Mouse (Mus musculus) midbrain, postnatal 0 days (tissue): ENCODE data around the gene Copz1. TPM values are rescaled to one million over a fixed set of nuclear protein-coding genes. Genes with fewer than 3 reads are reported as not detected.

Source experiments
- ATAC-seq: fragments of 200-750 bp; cut with Nextera tagmentation; 2 replicates; pipeline ENCODE4 v1.8.0; 2017; ENCODE audit warnings: moderate number of reproducible peaks, mild to moderate bottlenecking, moderate TSS enrichment, moderate library complexity; ENCODE audit not compliant: low FRiP score
- DNase-seq: peaks from one replicate; pipeline ENCODE4 v3.0.0-alpha.2; 2015; ENCODE audit warnings: low spot score
- H3K27ac ChIP-seq: fragments of 300-500 bp; sonication (generic); 2 replicates; pipeline ENCODE4 v1.5.1; 2014; ENCODE audit warnings: low read depth, mild to moderate bottlenecking, low read length, mixed read lengths
- H3K27me3 ChIP-seq: fragments of 300-500 bp; sonication (generic); 2 replicates; pipeline ENCODE4 v1.6.1; 2014; ENCODE audit warnings: low read length, control low read depth, mixed read lengths; ENCODE audit not compliant: insufficient read depth
- H3K36me3 ChIP-seq: fragments of 300-500 bp; sonication (generic); 2 replicates; pipeline ENCODE4 v1.6.1; 2014; ENCODE audit warnings: low read length, control low read depth, mixed read lengths; ENCODE audit not compliant: insufficient read depth
- H3K4me1 ChIP-seq: fragments of 300-500 bp; sonication (generic); 2 replicates; pipeline ENCODE4 v1.6.1; 2014; ENCODE audit warnings: mild to moderate bottlenecking, control low read depth, antibody characterized with exemption, low read length, mixed read lengths; ENCODE audit not compliant: insufficient read depth
- H3K4me2 ChIP-seq: fragments of 300-500 bp; sonication (generic); 2 replicates; pipeline ENCODE4 v1.6.1; 2014; ENCODE audit warnings: low read depth, mild to moderate bottlenecking, low read length, mixed read lengths; ENCODE audit not compliant: poor library complexity, severe bottlenecking
- H3K4me3 ChIP-seq: fragments of 300-500 bp; sonication (generic); 2 replicates; pipeline ENCODE4 v1.5.1; 2014; ENCODE audit warnings: low read depth, mild to moderate bottlenecking, low read length, moderate library complexity
- H3K9ac ChIP-seq: fragments of 300-500 bp; sonication (generic); replicated peaks from 2 replicates; pipeline ENCODE4 v1.6.1; 2014; ENCODE audit warnings: mild to moderate bottlenecking, low read length, moderate library complexity, mixed read lengths; ENCODE audit not compliant: poor library complexity, severe bottlenecking
- H3K9me3 ChIP-seq: fragments of 300-500 bp; sonication (generic); 2 replicates; pipeline ENCODE4 v1.6.1; 2016; ENCODE audit warnings: low read length, control low read depth
- CTCF ChIP-seq: IDR thresholded peaks from 2 replicates; pipeline ENCODE4 v1.5.1; 2016; ENCODE audit warnings: antibody characterized with exemption, mild to moderate bottlenecking
- WGBS: fragments of 180-500 bp; shearing (Covaris S2); extraction: QIAGEN DNeasy Blood & Tissue Kit; methylation state at CpG from one replicate; pipeline ENCODE4 v1.1.7; 2014; 5-methylcytosine and 5-hydroxymethylcytosine counted together
- polyA plus RNA-seq: library from polyadenylated mRNA; unstranded; fragments of >200 nt; fragmentation: Nextera tagmentation; extraction: Ambion mirVana; gene quantifications from 2 replicates; pipeline ENCODE4 v1.2.1, GENCODE M21; 2015
- total RNA-seq: library from RNA; depleted of rRNA; stranded (reverse); fragments of >200 nt; gene quantifications from 2 replicates; pipeline ENCODE4 v1.2.3, GENCODE M21; 2014

Copz1 gene
- total and polyA plus RNA-seq, 2 experiments from 2014 or later: 151 to 178 TPM

DNA sequence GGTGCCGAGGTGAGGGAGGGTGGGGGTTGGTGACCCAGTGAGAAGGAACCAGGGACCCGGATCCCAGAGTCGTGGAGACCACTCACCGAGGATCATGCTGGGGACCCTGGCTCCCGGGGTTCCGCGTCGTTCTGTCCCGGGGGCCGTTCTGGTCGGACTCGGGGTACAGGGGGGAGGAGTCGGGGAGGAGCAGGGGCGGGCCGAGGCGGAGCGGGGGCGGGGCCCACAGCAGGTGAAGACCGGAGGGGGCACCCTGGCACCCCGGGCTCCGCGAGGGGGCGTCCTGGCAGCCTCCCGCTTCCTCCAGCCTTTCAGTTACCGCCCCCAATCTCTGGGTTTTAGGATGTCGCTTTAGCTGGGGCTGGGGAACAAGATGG, 67.4 kb downstream of the Copz1 start, which contains the start of gene Zfp385a:
Gene Zfp385a, minus strand, starts transcription at position 133 of the 377 bp plus-strand sequence.
- Histone ChIP-seq H3K9me3 (no peaks in the 10 kb centered on the region), H3K4me3 (peak within 1 kb of the TSS; percentile 67), H3K27ac (peak within 1 kb of the TSS; percentile 65), H3K4me2 (peak within 1 kb of the TSS; percentile 88), H3K9ac (peak within 1 kb of the TSS; percentile 87), H3K27me3 (no peaks in the 10 kb centered on the region), H3K36me3 (no peaks in the 10 kb centered on the region), H3K4me1 (peaks cover 8% of the 10 kb centered on the region)
- DNase-seq: peak; percentile 67
- ATAC-seq: peak; percentile 55
- TF ChIP-seq CTCF: peak; percentile 55
- WGBS: under 1% methylated on average over 22 of the region's 26 CpGs

DNA sequence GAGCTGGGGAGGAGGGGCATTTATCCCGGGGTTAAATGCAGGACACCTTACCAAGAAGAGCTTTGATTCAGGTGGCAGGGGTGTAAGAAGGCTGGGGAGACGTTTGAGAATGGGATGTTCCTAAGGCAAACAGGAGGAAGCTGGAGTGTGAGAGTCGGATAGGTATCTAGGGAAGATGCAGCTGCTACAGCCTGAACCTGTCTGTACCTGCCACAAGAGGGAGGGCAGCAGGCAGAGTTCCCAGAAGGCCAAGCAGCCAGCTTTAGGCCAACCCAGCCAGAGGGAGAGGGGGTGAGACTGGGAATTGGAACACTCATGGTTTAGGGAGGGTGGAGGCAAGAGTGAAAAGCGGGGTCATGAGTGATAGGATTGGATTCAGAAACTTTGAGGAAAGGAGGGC, 68.3 kb downstream of the Copz1 start:
- H3K27ac ChIP-seq: peak overlapping the region; percentile 65
- no peaks in the 10 kb centered on the region for H3K9me3 ChIP-seq
- ATAC-seq (peak; percentile 38; the same call in 1 of the 2 replicates), DNase-seq (no peak)
- peak overlapping the region; percentile 67 for H3K4me3 ChIP-seq
- WGBS: 19% methylated on average over 4 of the region's 4 CpGs
- peaks cover 6% of the 10 kb centered on the region for H3K4me1 ChIP-seq
- no peaks in the 10 kb centered on the region for H3K36me3 ChIP-seq
- peak overlapping the region; percentile 88 for H3K4me2 ChIP-seq
- peak; percentile 71 for TF ChIP-seq CTCF
- no peaks in the 10 kb centered on the region for H3K27me3 ChIP-seq
- H3K9ac ChIP-seq: peak overlapping the region; percentile 87

DNA sequence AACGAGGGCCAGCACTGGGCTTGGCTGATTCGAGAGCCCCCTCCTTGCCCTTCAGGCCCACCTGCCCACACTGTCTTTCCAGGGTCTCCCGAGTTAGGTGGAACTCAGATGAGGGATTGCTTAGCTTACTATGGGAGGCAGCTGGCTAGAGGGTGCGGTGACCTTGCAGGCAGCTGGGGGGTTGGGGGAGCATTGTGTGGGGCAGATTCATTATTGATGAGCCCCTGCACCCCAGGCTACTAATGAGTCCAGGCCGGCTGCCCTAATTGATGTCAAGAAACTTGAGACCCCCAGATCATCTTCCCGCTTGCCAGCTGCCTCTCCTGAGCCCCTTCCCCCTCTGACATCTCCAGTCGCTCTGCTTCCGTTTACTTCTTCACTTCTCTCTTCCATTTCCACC, 69.0 kb downstream of the Copz1 start:
- Histone ChIP-seq H3K4me3 (0 out of 2 replicates have a peak overlapping the region, but pooled peaks have one; percentile 67), H3K4me1 (peaks cover 6% of the 10 kb centered on the region), H3K9ac (no peak overlapping the region; the same call in 1 of the 2 replicates), H3K27me3 (no peaks in the 10 kb centered on the region), H3K27ac (no peak overlapping the region), H3K36me3 (no peaks in the 10 kb centered on the region), H3K4me2 (peak overlapping the region; percentile 88), H3K9me3 (no peaks in the 10 kb centered on the region)
- TF ChIP-seq CTCF: no peak
- no peak for ATAC-seq
- 59% methylated on average over 8 of the region's 8 CpGs for WGBS
- DNase-seq: no peak

DNA sequence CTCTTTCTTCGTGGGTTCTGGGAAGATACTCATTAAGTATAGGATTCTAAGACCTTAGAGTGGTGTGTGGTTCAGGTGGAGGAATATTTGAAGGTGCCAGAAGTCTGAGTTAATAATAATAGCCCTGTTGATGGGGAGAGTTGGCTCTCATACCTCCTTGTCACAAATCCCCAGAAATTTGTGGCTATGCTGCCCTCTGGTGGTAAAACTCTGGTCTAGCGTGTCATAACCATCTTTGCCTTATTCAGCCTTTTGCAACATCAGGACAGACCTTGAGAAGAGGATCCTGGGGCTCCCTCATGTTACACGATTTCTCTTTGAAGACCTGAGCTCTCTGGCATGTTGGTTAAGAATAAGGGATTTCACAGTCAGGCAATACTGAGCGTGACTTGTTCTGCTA, 69.9 kb downstream of the Copz1 start:
- peak; percentile 92 for DNase-seq
- H3K9ac ChIP-seq: no peak overlapping the region
- H3K36me3 ChIP-seq: no peaks in the 10 kb centered on the region
- H3K4me1 ChIP-seq: peaks cover 6% of the 10 kb centered on the region
- no peak for ATAC-seq
- H3K4me3 ChIP-seq: no peak overlapping the region
- no peaks in the 10 kb centered on the region for H3K27me3 ChIP-seq
- WGBS: 13% methylated on average over 4 of the region's 4 CpGs
- no peak overlapping the region for H3K4me2 ChIP-seq
- peak; percentile 90 for TF ChIP-seq CTCF
- no peaks in the 10 kb centered on the region for H3K9me3 ChIP-seq
- no peak overlapping the region for H3K27ac ChIP-seq

DNA sequence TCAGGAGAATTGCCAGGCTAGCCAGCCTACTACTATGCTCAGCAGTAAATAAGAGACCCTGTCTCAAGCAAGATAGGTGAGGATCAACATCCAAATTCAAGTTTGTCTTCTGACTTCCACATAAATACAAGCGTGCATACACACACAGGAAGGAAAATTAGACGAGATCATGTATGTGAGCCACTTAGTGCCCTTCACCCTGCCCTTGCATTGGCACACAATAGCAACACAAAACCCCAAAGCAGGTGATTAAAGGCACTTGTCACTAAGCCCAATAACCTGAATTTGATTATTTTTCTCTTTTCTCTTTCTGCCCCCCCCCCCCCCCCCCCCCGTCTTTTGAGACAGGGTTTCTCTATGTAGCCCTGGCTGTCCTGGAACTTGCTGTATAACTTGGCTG, 70.5 kb downstream of the Copz1 start:
- Histone ChIP-seq H3K36me3 (no peaks in the 10 kb centered on the region), H3K4me1 (peaks cover 6% of the 10 kb centered on the region), H3K4me3 (no peak overlapping the region), H3K27ac (no peak overlapping the region), H3K9me3 (no peaks in the 10 kb centered on the region), H3K27me3 (no peaks in the 10 kb centered on the region), H3K9ac (no peak overlapping the region), H3K4me2 (no peak overlapping the region)
- no peak for ATAC-seq
- no peak for DNase-seq
- TF ChIP-seq CTCF: no peak
- 75% methylated on average over 3 of the region's 3 CpGs for WGBS

DNA sequence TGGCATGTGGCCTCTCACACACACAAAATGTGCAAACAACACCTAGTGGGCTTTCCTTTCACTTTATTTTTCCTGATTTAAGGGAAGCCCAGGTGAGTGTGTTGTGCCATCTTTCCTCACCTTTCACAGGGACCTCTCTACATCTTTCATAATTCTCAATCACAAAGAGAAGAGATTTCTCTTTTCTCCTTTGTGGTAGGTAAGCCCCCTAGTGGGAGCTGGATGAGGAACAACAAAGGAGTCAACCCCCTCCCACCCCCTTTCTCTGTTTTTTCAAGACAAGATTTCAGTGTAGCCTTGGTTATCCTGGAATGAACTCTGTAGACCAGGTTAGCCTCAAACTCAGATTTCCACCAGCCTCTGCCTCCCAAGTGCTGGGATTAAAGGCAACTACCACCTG, 71.0 kb downstream of the Copz1 start:
- no peaks in the 10 kb centered on the region for H3K36me3 ChIP-seq
- peak; percentile 37 for TF ChIP-seq CTCF
- no peak overlapping the region for H3K4me3 ChIP-seq
- peaks cover 4% of the 10 kb centered on the region for H3K4me1 ChIP-seq
- DNase-seq: no peak
- no peak overlapping the region for H3K4me2 ChIP-seq
- ATAC-seq: no peak
- H3K9ac ChIP-seq: no peak overlapping the region
- H3K9me3 ChIP-seq: no peaks in the 10 kb centered on the region
- H3K27me3 ChIP-seq: no peaks in the 10 kb centered on the region
- no peak overlapping the region for H3K27ac ChIP-seq
